Mouse (Mus musculus): ENCODE data around the gene Pomgnt1. TPM values are rescaled to one million over a fixed set of nuclear protein-coding genes. Genes with fewer than 3 reads are reported as not detected.

The Pomgnt1 gene
- polyA plus RNA-seq, 1 experiment: 33.6 TPM

GRCm38 (mm10) chr4:116127956-116128355, 4.3 kb downstream of the Pomgnt1 start:
- no peak overlapping the region for H3K9ac ChIP-seq (ENCODE audit: low read depth, poor library complexity, severe bottlenecking)
- H3K27me3 ChIP-seq (ENCODE audit: control insufficient read depth, insufficient read depth, low read length, poor library complexity, severe bottlenecking): no peaks in the 10 kb centered on the region
- H3K4me3 ChIP-seq (ENCODE audit: low read depth, low read length): no peak overlapping the region
- no peaks in the 10 kb centered on the region for H3K36me3 ChIP-seq (ENCODE audit: control insufficient read depth, insufficient read depth, low read length, poor library complexity, severe bottlenecking)
- no peak for TF ChIP-seq EP300 (IDR thresholded peaks at IDR 0.05; ENCODE audit: insufficient read depth, low read depth, low read length)
- TF ChIP-seq CTCF (IDR thresholded peaks at IDR 0.05; ENCODE audit: low read depth, low read length): no peak
- TF ChIP-seq POLR2A (IDR thresholded peaks at IDR 0.05; ENCODE audit: insufficient read depth, low read length): no peak
- H3K27ac ChIP-seq (ENCODE audit: insufficient read depth, low read length): 0 out of 2 replicates have a peak overlapping the region, but pooled peaks have one; percentile 2
- H3K4me1 ChIP-seq (ENCODE audit: control insufficient read depth, insufficient read depth, low read length): no peaks in the 10 kb centered on the region
- no peaks in the 10 kb centered on the region for H3K9me3 ChIP-seq (replicated peaks; ENCODE audit: control insufficient read depth, insufficient read depth, low read length, poor library complexity, severe bottlenecking)

- H3K4me1 ChIP-seq (ENCODE audit: control insufficient read depth, insufficient read depth, low read length): no peaks in the 10 kb centered on the region
- TF ChIP-seq CTCF (IDR thresholded peaks at IDR 0.05; ENCODE audit: low read depth, low read length) (no peak), POLR2A (IDR thresholded peaks at IDR 0.05; ENCODE audit: insufficient read depth, low read length) (no peak)
- H3K9ac ChIP-seq (ENCODE audit: low read depth, poor library complexity, severe bottlenecking): no peak overlapping the region
- H3K27me3 ChIP-seq (ENCODE audit: control insufficient read depth, insufficient read depth, low read length, poor library complexity, severe bottlenecking): no peaks in the 10 kb centered on the region
- no peaks in the 10 kb centered on the region for H3K9me3 ChIP-seq (replicated peaks; ENCODE audit: control insufficient read depth, insufficient read depth, low read length, poor library complexity, severe bottlenecking)
- H3K4me3 ChIP-seq (ENCODE audit: low read depth, low read length): no peak overlapping the region
- H3K36me3 ChIP-seq (ENCODE audit: control insufficient read depth, insufficient read depth, low read length, poor library complexity, severe bottlenecking): no peaks in the 10 kb centered on the region
- no peak overlapping the region for H3K27ac ChIP-seq (ENCODE audit: insufficient read depth, low read length)
These were observed 9.5 kb downstream of the Pomgnt1 start for GRCm38 (mm10) chr4:116133126-116133525.

DNA sequence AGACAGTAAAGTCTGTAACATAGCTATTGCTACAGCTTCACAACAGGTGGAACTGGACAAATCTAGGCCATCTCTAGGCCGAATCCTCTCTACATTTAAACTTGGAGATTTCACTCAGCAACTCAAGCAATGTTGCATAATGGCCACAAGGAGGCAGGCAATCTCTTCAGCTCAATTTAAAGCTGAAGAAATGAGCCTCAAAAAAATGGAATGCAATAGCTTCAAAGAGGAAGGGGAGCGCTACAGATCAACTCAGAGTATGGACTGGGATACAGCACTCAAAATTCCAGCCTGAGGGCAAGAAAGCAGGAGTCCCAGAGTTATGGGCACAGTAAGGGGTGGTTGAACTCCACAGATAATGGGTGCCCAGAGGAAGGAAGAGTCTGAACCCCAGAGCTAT, 11.3 kb downstream of the Pomgnt1 start:
- no peak overlapping the region for H3K27ac ChIP-seq (ENCODE audit: insufficient read depth, low read length)
- no peak overlapping the region for H3K4me3 ChIP-seq (ENCODE audit: low read depth, low read length)
- H3K4me1 ChIP-seq (ENCODE audit: control insufficient read depth, insufficient read depth, low read length): no peaks in the 10 kb centered on the region
- TF ChIP-seq POLR2A (IDR thresholded peaks at IDR 0.05; ENCODE audit: insufficient read depth, low read length) (no peak), CTCF (IDR thresholded peaks at IDR 0.05; ENCODE audit: low read depth, low read length) (no peak), EP300 (IDR thresholded peaks at IDR 0.05; ENCODE audit: insufficient read depth, low read depth, low read length) (no peak)
- H3K27me3 ChIP-seq (ENCODE audit: control insufficient read depth, insufficient read depth, low read length, poor library complexity, severe bottlenecking): no peaks in the 10 kb centered on the region
- no peaks in the 10 kb centered on the region for H3K36me3 ChIP-seq (ENCODE audit: control insufficient read depth, insufficient read depth, low read length, poor library complexity, severe bottlenecking)
- H3K9ac ChIP-seq (ENCODE audit: low read depth, poor library complexity, severe bottlenecking): no peak overlapping the region
- H3K9me3 ChIP-seq (replicated peaks; ENCODE audit: control insufficient read depth, insufficient read depth, low read length, poor library complexity, severe bottlenecking): no peaks in the 10 kb centered on the region

DNA sequence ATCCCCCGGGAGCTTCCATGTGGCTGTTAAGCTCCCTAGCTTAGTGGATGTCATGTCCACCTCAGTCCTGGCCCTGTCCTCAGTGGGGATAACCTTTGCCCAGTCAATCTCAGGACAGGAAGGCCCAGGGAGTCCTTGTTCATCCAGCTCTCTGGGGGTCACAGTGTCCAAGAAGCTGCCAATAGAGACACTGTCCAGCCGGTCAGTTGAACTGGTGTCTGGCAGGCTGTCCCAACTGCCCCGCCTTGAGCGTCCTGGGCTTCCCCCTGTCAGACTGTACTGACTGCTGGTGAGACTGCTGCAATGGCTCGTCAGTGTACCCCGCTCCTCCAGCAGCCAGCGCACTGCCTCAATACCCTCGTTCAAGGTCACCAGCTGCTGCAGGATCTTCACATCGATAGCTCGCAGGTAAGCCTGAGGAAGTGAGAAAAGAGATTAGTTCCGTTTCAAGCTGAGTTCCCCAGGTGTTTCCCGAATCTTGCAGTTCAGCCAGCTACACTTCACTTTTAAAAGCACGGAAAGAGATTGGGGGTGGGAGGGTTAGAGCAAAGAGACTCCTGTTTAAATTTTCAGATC, 13.9 kb downstream of the Pomgnt1 start:
- no peaks in the 10 kb centered on the region for H3K36me3 ChIP-seq (ENCODE audit: control insufficient read depth, insufficient read depth, low read length, poor library complexity, severe bottlenecking)
- H3K27ac ChIP-seq (ENCODE audit: insufficient read depth, low read length): no peak overlapping the region
- H3K4me3 ChIP-seq (ENCODE audit: low read depth, low read length): no peak overlapping the region
- no peaks in the 10 kb centered on the region for H3K27me3 ChIP-seq (ENCODE audit: control insufficient read depth, insufficient read depth, low read length, poor library complexity, severe bottlenecking)
- no peak for TF ChIP-seq CTCF (IDR thresholded peaks at IDR 0.05; ENCODE audit: low read depth, low read length)
- no peak for TF ChIP-seq EP300 (IDR thresholded peaks at IDR 0.05; ENCODE audit: insufficient read depth, low read depth, low read length)
- no peak for TF ChIP-seq POLR2A (IDR thresholded peaks at IDR 0.05; ENCODE audit: insufficient read depth, low read length)
- no peaks in the 10 kb centered on the region for H3K9me3 ChIP-seq (replicated peaks; ENCODE audit: control insufficient read depth, insufficient read depth, low read length, poor library complexity, severe bottlenecking)
- H3K9ac ChIP-seq (ENCODE audit: low read depth, poor library complexity, severe bottlenecking): no peak overlapping the region
- H3K4me1 ChIP-seq (ENCODE audit: control insufficient read depth, insufficient read depth, low read length): peaks cover 2% of the 10 kb centered on the region

DNA sequence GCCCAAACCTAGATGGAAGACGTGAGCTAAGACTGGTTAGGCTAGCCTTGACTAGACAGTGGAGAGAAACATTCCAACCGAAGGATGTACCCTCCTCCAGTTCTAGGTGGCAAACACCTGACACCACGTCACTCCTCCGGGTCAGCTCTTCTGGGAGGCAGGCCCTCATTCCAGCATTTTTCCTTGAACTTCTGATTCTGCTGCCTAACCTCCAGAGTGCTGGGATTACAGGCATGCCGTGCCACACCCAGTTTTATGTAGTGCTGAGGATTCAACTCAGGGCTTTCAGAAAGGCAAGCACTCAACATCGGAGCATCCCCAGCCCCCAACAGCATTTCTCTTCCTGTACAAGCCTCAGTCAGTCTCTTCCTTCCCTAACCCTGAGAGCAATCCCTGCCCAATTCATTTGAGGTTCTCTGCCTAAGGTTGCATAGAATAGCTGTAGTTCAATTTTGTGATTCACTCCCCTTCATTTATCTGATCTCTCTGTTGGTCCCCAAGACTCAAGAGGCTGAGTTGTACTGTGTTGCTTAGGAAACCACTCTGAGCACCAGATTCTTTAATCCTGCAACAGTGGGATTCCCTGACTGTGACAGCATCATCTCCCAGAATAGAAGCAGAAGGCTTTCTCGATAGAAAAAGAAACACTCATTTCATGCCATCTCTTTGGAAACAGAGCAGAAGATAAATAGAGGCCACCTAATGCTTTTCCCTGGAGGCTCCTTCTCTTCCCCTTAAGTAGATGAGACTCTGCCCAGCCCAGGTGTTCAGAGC, 17.3 kb downstream of the Pomgnt1 start:
- Histone ChIP-seq H3K36me3 (ENCODE audit: control insufficient read depth, insufficient read depth, low read length, poor library complexity, severe bottlenecking) (no peaks in the 10 kb centered on the region), H3K4me1 (ENCODE audit: control insufficient read depth, insufficient read depth, low read length) (peaks cover 2% of the 10 kb centered on the region), H3K27me3 (ENCODE audit: control insufficient read depth, insufficient read depth, low read length, poor library complexity, severe bottlenecking) (no peaks in the 10 kb centered on the region), H3K27ac (ENCODE audit: insufficient read depth, low read length) (no peak overlapping the region), H3K9ac (ENCODE audit: low read depth, poor library complexity, severe bottlenecking) (no peak overlapping the region), H3K9me3 (replicated peaks; ENCODE audit: control insufficient read depth, insufficient read depth, low read length, poor library complexity, severe bottlenecking) (no peaks in the 10 kb centered on the region), H3K4me3 (ENCODE audit: low read depth, low read length) (no peak overlapping the region)
- TF ChIP-seq CTCF (IDR thresholded peaks at IDR 0.05; ENCODE audit: low read depth, low read length) (no peak), POLR2A (IDR thresholded peaks at IDR 0.05; ENCODE audit: insufficient read depth, low read length) (no peak), EP300 (IDR thresholded peaks at IDR 0.05; ENCODE audit: insufficient read depth, low read depth, low read length) (no peak)

- H3K9me3 ChIP-seq (replicated peaks; ENCODE audit: control insufficient read depth, insufficient read depth, low read length, poor library complexity, severe bottlenecking): no peaks in the 10 kb centered on the region
- H3K36me3 ChIP-seq (ENCODE audit: control insufficient read depth, insufficient read depth, low read length, poor library complexity, severe bottlenecking): no peaks in the 10 kb centered on the region
- H3K27me3 ChIP-seq (ENCODE audit: control insufficient read depth, insufficient read depth, low read length, poor library complexity, severe bottlenecking): no peaks in the 10 kb centered on the region
- TF ChIP-seq CTCF (IDR thresholded peaks at IDR 0.05; ENCODE audit: low read depth, low read length): no peak
- no peak for TF ChIP-seq EP300 (IDR thresholded peaks at IDR 0.05; ENCODE audit: insufficient read depth, low read depth, low read length)
- no peak for TF ChIP-seq POLR2A (IDR thresholded peaks at IDR 0.05; ENCODE audit: insufficient read depth, low read length)
- no peak overlapping the region for H3K9ac ChIP-seq (ENCODE audit: low read depth, poor library complexity, severe bottlenecking)
- H3K27ac ChIP-seq (ENCODE audit: insufficient read depth, low read length): no peak overlapping the region
- H3K4me1 ChIP-seq (ENCODE audit: control insufficient read depth, insufficient read depth, low read length): peaks cover 2% of the 10 kb centered on the region
- no peak overlapping the region for H3K4me3 ChIP-seq (ENCODE audit: low read depth, low read length)
These were observed 18.1 kb downstream of the Pomgnt1 start for GRCm38 (mm10) chr4:116141736-116142135.
